Mouse (Mus musculus): ENCODE measurements at regions not wholly inside any gene's neighbourhood (a gene's known extent, or its start where the extent isn't known, plus 50 kb on each side); places are given as distances from the start of the nearest gene placed in this dataset.

GRCm38 (mm10) chr14:58657263-58657662, 485.4 kb downstream of the 1700129C05Rik start:
- Histone ChIP-seq H3K4me2 (ENCODE audit: low read length) (no peak overlapping the region), H3K4me3 (replicated peaks; ENCODE audit: low read depth, low read length) (no peak overlapping the region), H3K9ac (ENCODE audit: low read depth, low read length) (no peak overlapping the region), H3K9me3 (replicated peaks; ENCODE audit: low read length) (no peaks in the 10 kb centered on the region), H3K27ac (0 out of 2 replicates have a peak overlapping the region, but pooled peaks have one; percentile 54), H3K27me3 (ENCODE audit: insufficient read depth, low read length) (no peaks in the 10 kb centered on the region), H3K4me1 (replicated peaks; ENCODE audit: insufficient read depth, low read length) (no peaks in the 10 kb centered on the region; the same call in 1 of the 2 replicates), H3K36me3 (ENCODE audit: insufficient read depth, low read length) (no peaks in the 10 kb centered on the region)
- 48% methylated on average over 2 of the region's 2 CpGs for WGBS
- DNase-seq (ENCODE audit: low spot score), result no peak
- ATAC-seq (replicated peaks; ENCODE audit: low FRiP score, low read depth), result no peak
- no peak for TF ChIP-seq CTCF (IDR thresholded peaks at IDR 0.05; ENCODE audit: low read depth)

DNA sequence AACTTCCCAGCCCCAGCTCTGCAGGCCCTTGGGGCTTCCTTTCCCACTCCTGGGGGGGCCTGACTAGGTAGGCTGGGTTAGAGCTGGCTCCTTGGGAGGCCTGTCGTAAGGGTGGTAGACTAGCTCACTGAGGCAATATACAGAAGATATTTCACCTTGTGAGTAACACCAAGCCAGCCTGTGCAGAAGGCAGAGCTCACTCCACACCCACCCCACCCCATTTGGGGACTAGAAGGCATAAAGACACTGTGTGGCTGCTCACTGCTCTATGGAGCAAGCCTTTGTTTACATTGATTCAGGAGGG, 485.8 kb downstream of the 1700129C05Rik start:
- Histone ChIP-seq H3K9me3 (replicated peaks; ENCODE audit: low read length) (no peaks in the 10 kb centered on the region), H3K27ac (peak overlapping the region; percentile 54; the same call in 1 of the 2 replicates), H3K4me1 (replicated peaks; ENCODE audit: insufficient read depth, low read length) (no peaks in the 10 kb centered on the region; the same call in 1 of the 2 replicates), H3K36me3 (ENCODE audit: insufficient read depth, low read length) (no peaks in the 10 kb centered on the region), H3K4me3 (replicated peaks; ENCODE audit: low read depth, low read length) (no peak overlapping the region), H3K27me3 (ENCODE audit: insufficient read depth, low read length) (no peaks in the 10 kb centered on the region), H3K4me2 (ENCODE audit: low read length) (no peak overlapping the region), H3K9ac (ENCODE audit: low read depth, low read length) (no peak overlapping the region)
- no peak for TF ChIP-seq CTCF (IDR thresholded peaks at IDR 0.05; ENCODE audit: low read depth)
- ATAC-seq (replicated peaks; ENCODE audit: low FRiP score, low read depth) (0 out of 2 replicates have a peak, but pooled peaks have one; percentile 77), DNase-seq (ENCODE audit: low spot score) (no peak)
- 13% methylated on average over 1 of the region's 1 CpGs for WGBS

DNA sequence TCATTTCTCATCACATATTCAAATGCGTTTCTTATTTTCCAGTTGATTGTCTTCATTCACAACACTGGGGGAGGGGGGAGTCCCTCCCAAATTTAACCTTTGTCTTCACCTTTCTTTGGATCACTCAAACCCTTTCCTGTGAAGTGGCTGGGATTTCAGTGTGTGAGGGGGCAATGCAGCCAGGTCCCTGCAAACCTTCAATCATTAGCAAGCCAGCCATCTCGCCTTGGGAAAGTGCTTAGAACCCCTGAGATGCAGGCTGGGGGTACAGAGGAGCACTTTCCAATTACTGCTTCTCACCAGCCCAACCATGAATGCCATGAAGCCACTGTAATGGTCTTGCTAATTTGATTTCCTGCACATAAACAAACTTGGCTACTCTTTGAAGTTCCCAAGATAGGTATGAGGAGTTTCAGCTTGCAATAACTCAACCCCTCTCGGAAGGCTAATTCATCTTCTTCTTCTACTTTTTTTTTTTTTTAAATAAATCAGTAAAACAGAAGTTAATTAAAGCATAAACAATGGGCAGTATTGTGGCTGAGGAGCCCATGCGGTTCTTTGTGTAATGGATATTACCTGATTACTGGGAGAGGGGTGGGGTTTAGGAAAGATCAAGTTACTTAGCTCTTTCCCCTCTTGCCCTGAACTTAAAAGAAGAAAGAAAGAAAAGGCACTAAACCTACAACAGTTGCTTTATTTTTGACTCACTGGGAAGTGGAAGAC, 486.3 kb downstream of the 1700129C05Rik start:
- no peaks in the 10 kb centered on the region for H3K27me3 ChIP-seq (ENCODE audit: insufficient read depth, low read length)
- peak; percentile 61 for DNase-seq (ENCODE audit: low spot score)
- WGBS, result 17% methylated on average over 4 of the region's 4 CpGs
- no peaks in the 10 kb centered on the region for H3K9me3 ChIP-seq (replicated peaks; ENCODE audit: low read length)
- H3K4me1 ChIP-seq (replicated peaks; ENCODE audit: insufficient read depth, low read length), result no peaks in the 10 kb centered on the region; the same call in 1 of the 2 replicates
- no peaks in the 10 kb centered on the region for H3K36me3 ChIP-seq (ENCODE audit: insufficient read depth, low read length)
- no peak overlapping the region for H3K4me2 ChIP-seq (ENCODE audit: low read length)
- H3K4me3 ChIP-seq (replicated peaks; ENCODE audit: low read depth, low read length), result no peak overlapping the region
- TF ChIP-seq CTCF (IDR thresholded peaks at IDR 0.05; ENCODE audit: low read depth), result no peak
- ATAC-seq (replicated peaks; ENCODE audit: low FRiP score, low read depth), result no peak; the same call in 1 of the 2 replicates
- peak overlapping the region; percentile 54; the same call in 1 of the 2 replicates for H3K27ac ChIP-seq
- H3K9ac ChIP-seq (ENCODE audit: low read depth, low read length), result no peak overlapping the region

GRCm38 (mm10) chr14:58653026-58653425, 489.7 kb downstream of the 1700129C05Rik start:
- no peak for TF ChIP-seq CTCF (IDR thresholded peaks at IDR 0.05; ENCODE audit: low read depth)
- DNase-seq (ENCODE audit: low spot score) (no peak), ATAC-seq (replicated peaks; ENCODE audit: low FRiP score, low read depth) (no peak)
- no peak overlapping the region for H3K9ac ChIP-seq (ENCODE audit: low read depth, low read length)
- no peak overlapping the region for H3K4me3 ChIP-seq (replicated peaks; ENCODE audit: low read depth, low read length)
- no peaks in the 10 kb centered on the region for H3K36me3 ChIP-seq (ENCODE audit: insufficient read depth, low read length)
- no peaks in the 10 kb centered on the region for H3K9me3 ChIP-seq (replicated peaks; ENCODE audit: low read length)
- WGBS, result 100% methylated on average over 1 of the region's 1 CpGs
- H3K27me3 ChIP-seq (ENCODE audit: insufficient read depth, low read length), result no peaks in the 10 kb centered on the region
- no peak overlapping the region for H3K27ac ChIP-seq
- H3K4me1 ChIP-seq (replicated peaks; ENCODE audit: insufficient read depth, low read length), result no peaks in the 10 kb centered on the region; the same call in 1 of the 2 replicates
- H3K4me2 ChIP-seq (ENCODE audit: low read length), result no peak overlapping the region

DNA sequence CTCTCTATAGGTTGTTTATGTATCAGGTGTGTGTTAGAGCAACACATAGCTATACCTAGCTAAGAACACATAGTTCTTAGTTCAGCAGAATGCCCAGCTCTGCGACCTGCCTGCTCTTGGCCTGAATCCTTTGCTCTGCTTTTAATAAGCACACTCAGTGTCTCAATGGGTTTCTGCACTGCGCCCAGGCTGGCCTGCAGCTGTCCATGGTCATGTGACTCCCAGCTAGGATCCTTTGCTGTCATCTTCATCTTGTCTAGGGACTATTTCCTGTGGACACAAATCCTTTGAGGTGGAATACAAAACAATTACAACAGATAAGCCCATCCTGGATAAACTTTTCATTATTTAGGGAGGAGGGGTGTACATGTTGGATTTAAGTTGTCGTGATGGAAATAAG, 490.7 kb downstream of the 1700129C05Rik start:
- no peak for TF ChIP-seq CTCF (IDR thresholded peaks at IDR 0.05; ENCODE audit: low read depth)
- DNase-seq (ENCODE audit: low spot score), result no peak
- H3K27me3 ChIP-seq (ENCODE audit: insufficient read depth, low read length), result no peaks in the 10 kb centered on the region
- no peak for ATAC-seq (replicated peaks; ENCODE audit: low FRiP score, low read depth)
- no peak overlapping the region for H3K9ac ChIP-seq (ENCODE audit: low read depth, low read length)
- H3K4me1 ChIP-seq (replicated peaks; ENCODE audit: insufficient read depth, low read length), result no peaks in the 10 kb centered on the region; the same call in 1 of the 2 replicates
- H3K9me3 ChIP-seq (replicated peaks; ENCODE audit: low read length), result no peaks in the 10 kb centered on the region
- no peaks in the 10 kb centered on the region for H3K36me3 ChIP-seq (ENCODE audit: insufficient read depth, low read length)
- WGBS, result 77% methylated on average over 3 of the region's 3 CpGs
- H3K4me2 ChIP-seq (ENCODE audit: low read length), result no peak overlapping the region
- H3K27ac ChIP-seq, result no peak overlapping the region
- no peak overlapping the region for H3K4me3 ChIP-seq (replicated peaks; ENCODE audit: low read depth, low read length)

DNA sequence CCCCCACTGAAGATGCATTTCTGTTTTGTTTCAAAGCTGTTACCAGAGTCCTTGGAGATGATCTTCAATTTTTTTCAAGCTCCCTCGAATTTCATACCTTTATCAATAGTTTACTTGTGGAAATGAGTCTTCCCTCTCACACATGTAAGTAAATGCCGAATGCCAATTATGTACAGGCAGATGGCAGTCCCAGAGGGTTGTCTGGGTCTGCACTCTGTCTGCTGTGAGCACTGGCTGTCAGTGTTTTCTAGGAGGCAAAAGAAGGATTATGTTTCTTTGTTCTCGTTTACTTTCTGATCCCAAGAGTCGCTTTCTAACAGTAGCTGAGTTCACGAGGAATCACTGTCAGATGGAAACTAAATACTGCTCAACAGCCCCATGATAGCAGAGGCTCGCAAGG, 491.5 kb downstream of the 1700129C05Rik start:
- Histone ChIP-seq H3K9ac (ENCODE audit: low read depth, low read length) (no peak overlapping the region), H3K9me3 (replicated peaks; ENCODE audit: low read length) (no peaks in the 10 kb centered on the region), H3K4me3 (replicated peaks; ENCODE audit: low read depth, low read length) (no peak overlapping the region), H3K4me1 (replicated peaks; ENCODE audit: insufficient read depth, low read length) (no peaks in the 10 kb centered on the region), H3K27ac (no peak overlapping the region), H3K27me3 (ENCODE audit: insufficient read depth, low read length) (no peaks in the 10 kb centered on the region), H3K36me3 (ENCODE audit: insufficient read depth, low read length) (no peaks in the 10 kb centered on the region), H3K4me2 (ENCODE audit: low read length) (no peak overlapping the region)
- no peak for ATAC-seq (replicated peaks; ENCODE audit: low FRiP score, low read depth)
- WGBS, result 47% methylated on average over 6 of the region's 6 CpGs
- peak; percentile 14 for DNase-seq (ENCODE audit: low spot score)
- TF ChIP-seq CTCF (IDR thresholded peaks at IDR 0.05; ENCODE audit: low read depth), result no peak

- Histone ChIP-seq H3K36me3 (ENCODE audit: insufficient read depth, low read length) (no peaks in the 10 kb centered on the region), H3K27me3 (ENCODE audit: insufficient read depth, low read length) (no peaks in the 10 kb centered on the region), H3K27ac (no peak overlapping the region), H3K4me3 (replicated peaks; ENCODE audit: low read depth, low read length) (no peak overlapping the region), H3K4me2 (ENCODE audit: low read length) (no peak overlapping the region), H3K9ac (ENCODE audit: low read depth, low read length) (no peak overlapping the region), H3K9me3 (replicated peaks; ENCODE audit: low read length) (no peaks in the 10 kb centered on the region), H3K4me1 (replicated peaks; ENCODE audit: insufficient read depth, low read length) (no peaks in the 10 kb centered on the region)
- DNase-seq (ENCODE audit: low spot score) (no peak), ATAC-seq (replicated peaks; ENCODE audit: low FRiP score, low read depth) (no peak)
- 75% methylated on average over 7 of the region's 7 CpGs for WGBS
- no peak for TF ChIP-seq CTCF (IDR thresholded peaks at IDR 0.05; ENCODE audit: low read depth)
Measured at GRCm38 (mm10) chr14:58638337-58638696, 504.4 kb downstream of the 1700129C05Rik start.

All from kidney, postnatal 0 days (tissue).